Mouse (Mus musculus) heart, adult 18-20 months (tissue): ENCODE results near the gene Ube2e2. TPM values are rescaled to one million over a fixed set of nuclear protein-coding genes. Genes with fewer than 3 reads are reported as not detected.

Experiments
- DNase-seq, 2 experiments: peaks; one replicate each; pipeline ENCODE4 v3.0.0; 2021 to 2022; ENCODE audit warnings: mixed read lengths in 1 of 2
- long read RNA-seq, 2 experiments: library from polyadenylated mRNA; stranded (forward); transcript quantifications; one replicate each; pipeline ENCODE4 v2.0.0; 2021
- total RNA-seq, 2 experiments: library from RNA; stranded (reverse); gene quantifications; 2 replicates each; pipeline ENCODE4 v1.2.3; 2021

Gene Ube2e2
- 10 to 100 TPM; 18.9 to 20.5 TPM for total RNA-seq
- long read RNA-seq, experiment 1, partial matches to known transcripts, result 1 of 1 reads
- long read RNA-seq, experiment 1, other reads (novel, unspliced or antisense), result 0 of 1 reads
- long read RNA-seq, experiment 2, partial matches to known transcripts, result 3 of 4 reads
- long read RNA-seq, experiment 2, other reads (novel, unspliced or antisense), result 1 of 4 reads

GRCm38 (mm10) chr14:18893947-18894445 lies at the start of gene Ube2e2:
Gene Ube2e2 (minus strand): TSS chr14:18894267.
- no peak for DNase-seq

- DNase-seq, result no peak
These were observed 46.0 kb upstream of the Ube2e2 start for GRCm38 (mm10) chr14:18940068-18940467.

- no peak for DNase-seq
These were observed 9.5 kb upstream of the Ube2e2 start for GRCm38 (mm10) chr14:18903553-18903952.

- DNase-seq, result peak; percentile 94 to 95
These were observed 733 bp downstream of the Ube2e2 start for GRCm38 (mm10) chr14:18893121-18893946.

GRCm38 (mm10) chr14:18889571-18889970 lies 4.5 kb downstream of the Ube2e2 start:
- DNase-seq, result peak; percentile 26 to 37

GRCm38 (mm10) chr14:18882493-18882892 lies 11.6 kb downstream of the Ube2e2 start:
- DNase-seq, result no peak

GRCm38 (mm10) chr14:18870716-18871115 lies 23.4 kb downstream of the Ube2e2 start:
- DNase-seq, result peak; percentile 33 to 56

GRCm38 (mm10) chr14:18828661-18829060 lies 65.4 kb downstream of the Ube2e2 start:
- DNase-seq, result no peak

- peak; percentile 11 to 18 for DNase-seq
These were observed 67.3 kb downstream of the Ube2e2 start for GRCm38 (mm10) chr14:18826753-18827152.

GRCm38 (mm10) chr14:18820713-18821112 lies 73.4 kb downstream of the Ube2e2 start:
- DNase-seq, result no peak

GRCm38 (mm10) chr14:18796857-18797256 lies 97.2 kb downstream of the Ube2e2 start:
- no peak for DNase-seq

- DNase-seq, result no peak
These were observed 98.3 kb downstream of the Ube2e2 start for GRCm38 (mm10) chr14:18795787-18796186.

GRCm38 (mm10) chr14:18778993-18779675 lies 114.9 kb downstream of the Ube2e2 start:
- DNase-seq, result no peak

- no peak for DNase-seq
These were observed 115.8 kb downstream of the Ube2e2 start for GRCm38 (mm10) chr14:18778241-18778640.

GRCm38 (mm10) chr14:18776132-18776531 lies 117.9 kb downstream of the Ube2e2 start:
- DNase-seq, result no peak

- no peak for DNase-seq
These were observed 120.3 kb downstream of the Ube2e2 start for GRCm38 (mm10) chr14:18773724-18774123.

GRCm38 (mm10) chr14:18759601-18760356 lies 134.3 kb downstream of the Ube2e2 start:
- no peak for DNase-seq

- DNase-seq, result no peak
These were observed 135.2 kb downstream of the Ube2e2 start for GRCm38 (mm10) chr14:18758595-18759532.

GRCm38 (mm10) chr14:18758003-18758402 lies 136.1 kb downstream of the Ube2e2 start:
- no peak for DNase-seq

GRCm38 (mm10) chr14:18755410-18755809 lies 138.7 kb downstream of the Ube2e2 start:
- DNase-seq, result no peak

GRCm38 (mm10) chr14:18754595-18754994 lies 139.5 kb downstream of the Ube2e2 start:
- no peak for DNase-seq
